Mouse (Mus musculus) myocyte (in vitro differentiated cells): ENCODE measurements around the gene Cntrob.

ENCODE experiments used
- CEBPB ChIP-seq: IDR thresholded peaks from 2 replicates; pipeline ENCODE4 v1.6.1; 2011; ENCODE audit warnings: mild to moderate bottlenecking, moderate library complexity; ENCODE audit not compliant: poor library complexity, insufficient read depth, severe bottlenecking
- E2F4 ChIP-seq: IDR thresholded peaks from one replicate; pipeline ENCODE4 v1.6.1; 2011; ENCODE audit warnings: mild to moderate bottlenecking, control low read depth, moderate library complexity; ENCODE audit not compliant: insufficient read depth
- MAX ChIP-seq: IDR thresholded peaks from one replicate; pipeline ENCODE4 v1.6.1; 2011; ENCODE audit warnings: low read depth, mild to moderate bottlenecking, control low read depth
- MYOD1 ChIP-seq, 3 experiments: IDR thresholded peaks; one replicate each; pipeline ENCODE4 v1.6.1; 2011; ENCODE audit warnings: control low read depth in 2 of 3, low read depth in 2 of 3, mild to moderate bottlenecking in 2 of 3, moderate library complexity in 1 of 3; ENCODE audit not compliant: insufficient read length in 2 of 3, control insufficient read depth in 1 of 3
- MYOG ChIP-seq, 3 experiments: IDR thresholded peaks; one replicate each; pipeline ENCODE4 v1.6.1; 2011; ENCODE audit warnings: control low read depth in 2 of 3, low read depth in 2 of 3, mild to moderate bottlenecking in 2 of 3; ENCODE audit not compliant: insufficient read length in 2 of 3, control insufficient read depth in 1 of 3, insufficient read depth in 1 of 3
- POLR2A ChIP-seq: IDR thresholded peaks from one replicate; pipeline ENCODE4 v1.6.1; 2011; ENCODE audit warnings: low read depth, mild to moderate bottlenecking, control low read depth, moderate library complexity; ENCODE audit not compliant: insufficient read length
- POLR2AphosphoS2 ChIP-seq: IDR thresholded peaks from one replicate; pipeline ENCODE4 v1.6.1; 2011; ENCODE audit warnings: low read depth, control low read depth; ENCODE audit not compliant: insufficient read length
- REST ChIP-seq: IDR thresholded peaks from one replicate; pipeline ENCODE4 v1.6.1; 2011; ENCODE audit warnings: mild to moderate bottlenecking, control low read depth, moderate library complexity; ENCODE audit not compliant: insufficient read depth, insufficient read length
- TCF12 ChIP-seq: IDR thresholded peaks from one replicate; pipeline ENCODE4 v1.6.1; 2011; ENCODE audit warnings: mild to moderate bottlenecking, control low read depth; ENCODE audit not compliant: poor library complexity, insufficient read depth, severe bottlenecking
- TCF3 ChIP-seq: IDR thresholded peaks from one replicate; pipeline ENCODE4 v1.6.1; 2011; ENCODE audit warnings: low read depth, control low read depth; ENCODE audit not compliant: insufficient read length
- USF1 ChIP-seq: IDR thresholded peaks from one replicate; pipeline ENCODE4 v1.6.1; 2011; ENCODE audit warnings: low read depth, mild to moderate bottlenecking, control low read depth, moderate library complexity

DNA sequence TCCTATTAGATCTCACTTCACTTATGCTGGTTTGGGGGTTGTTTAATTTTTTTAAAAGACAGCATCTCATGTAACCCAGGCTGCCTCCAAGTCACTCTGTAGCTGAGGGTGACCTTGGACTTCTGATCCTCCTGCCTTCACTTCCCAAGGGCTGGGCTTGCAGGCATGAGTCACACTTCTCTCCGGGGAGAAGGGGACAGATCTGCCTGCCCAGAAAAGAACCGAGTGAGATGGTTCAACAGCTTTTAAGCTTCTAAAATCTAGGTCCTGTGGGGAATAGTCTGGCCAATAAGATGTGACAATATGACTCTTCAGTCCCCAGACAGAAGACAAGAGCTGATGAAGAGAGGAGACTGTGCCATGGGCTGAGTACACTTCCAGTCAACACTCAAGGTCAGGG is 47.5 kb downstream of the Cntrob start:
- no peak for TF ChIP-seq POLR2A
- no peak for TF ChIP-seq E2F4
- no peak for TF ChIP-seq USF1
- TF ChIP-seq MAX = no peak
- TF ChIP-seq TCF12 = no peak
- no peak for TF ChIP-seq TCF3
- TF ChIP-seq MYOD1 (IDR thresholded peaks at IDR 0.05; ENCODE audit: control insufficient read depth in 1 of 3, insufficient read length in 2 of 3, low read depth in 2 of 3) = no peak
- no peak for TF ChIP-seq REST
- TF ChIP-seq CEBPB = no peak
- TF ChIP-seq POLR2AphosphoS2 = no peak
- no peak for TF ChIP-seq MYOG (IDR thresholded peaks at IDR 0.05; ENCODE audit: control insufficient read depth in 1 of 3, insufficient read depth in 1 of 3, insufficient read length in 2 of 3, low read depth in 2 of 3)
